Mouse (Mus musculus) neural tube, embryonic 15.5 days (tissue): ENCODE data around the gene Tmem215. TPM values are rescaled to one million over a fixed set of nuclear protein-coding genes. Genes with fewer than 3 reads are reported as not detected.

Experiments used
- ATAC-seq: fragments of 200-750 bp; cut with Nextera tagmentation; 2 replicates; pipeline ENCODE4 v1.8.0; 2017; ENCODE audit warnings: mild to moderate bottlenecking, moderate TSS enrichment, moderate library complexity; ENCODE audit not compliant: low FRiP score
- H3K27ac ChIP-seq: fragments of 300-500 bp; sonication (generic); replicated peaks from 2 replicates; pipeline ENCODE4 v1.5.1; 2015; ENCODE audit warnings: mild to moderate bottlenecking, inconsistent platforms
- H3K27me3 ChIP-seq: fragments of 300-500 bp; sonication (generic); replicated peaks from 2 replicates; pipeline ENCODE4 v1.6.1; 2015; ENCODE audit warnings: inconsistent platforms
- H3K36me3 ChIP-seq: fragments of 300-500 bp; sonication (generic); 2 replicates; pipeline ENCODE4 v1.6.1; 2015; ENCODE audit warnings: inconsistent platforms
- H3K4me1 ChIP-seq: fragments of 300-500 bp; sonication (generic); 2 replicates; pipeline ENCODE4 v1.6.1; 2015; ENCODE audit warnings: inconsistent platforms
- H3K4me2 ChIP-seq: fragments of 300-500 bp; sonication (generic); 2 replicates; pipeline ENCODE4 v1.6.1; 2015; ENCODE audit warnings: inconsistent platforms, mild to moderate bottlenecking, moderate library complexity
- H3K4me3 ChIP-seq: fragments of 300-500 bp; sonication (generic); replicated peaks from 2 replicates; pipeline ENCODE4 v1.5.1; 2015; ENCODE audit warnings: mild to moderate bottlenecking, inconsistent platforms
- H3K9ac ChIP-seq: fragments of 300-500 bp; sonication (generic); replicated peaks from 2 replicates; pipeline ENCODE4 v1.6.1; 2015; ENCODE audit warnings: mild to moderate bottlenecking, inconsistent platforms
- H3K9me3 ChIP-seq: fragments of 300-500 bp; sonication (generic); replicated peaks from 2 replicates; pipeline ENCODE4 v1.6.1; 2016; ENCODE audit warnings: inconsistent platforms
- WGBS: fragments of 180-500 bp; shearing (Covaris S2); methylation state at CpG from one replicate; pipeline ENCODE4 v1.1.7; 2015; ENCODE audit warnings: mixed read lengths; 5-methylcytosine and 5-hydroxymethylcytosine counted together
- polyA plus RNA-seq: library from polyadenylated mRNA; unstranded; fragments of >200 nt; fragmentation: Nextera tagmentation; extraction: Ambion mirVana; gene quantifications from 2 replicates; pipeline ENCODE4 v1.2.1, GENCODE M21; 2015

The Tmem215 gene
- polyA plus RNA-seq: 2.0 and 2.6 TPM in 2 replicates

DNA sequence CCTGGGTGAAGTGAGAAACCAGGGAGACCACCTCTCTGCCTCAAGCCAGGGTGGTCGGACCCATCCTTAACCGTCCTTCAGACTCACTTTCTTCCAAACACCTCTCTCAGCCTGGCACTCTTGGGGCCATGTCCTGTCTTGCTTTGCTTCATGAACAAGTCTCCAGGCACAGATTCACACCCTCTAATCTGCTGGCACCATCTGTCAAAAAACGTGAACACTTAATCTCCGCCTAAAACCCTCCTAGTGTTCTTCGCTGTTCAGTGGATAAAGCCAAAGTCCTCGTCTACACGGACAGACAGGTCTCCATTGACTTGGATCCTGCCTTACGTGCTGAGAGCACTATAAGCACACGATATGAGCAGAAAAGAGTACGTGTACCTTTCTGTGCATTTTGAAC lies at the start of gene Tmem215:
Tmem215 (plus strand) TSS at position 301 of the 400 bp plus-strand sequence.
- Histone ChIP-seq H3K27me3 (peaks cover 16% of the 10 kb centered on the region), H3K36me3 (no peaks in the 10 kb centered on the region), H3K4me1 (peaks cover 9% of the 10 kb centered on the region), H3K9me3 (no peaks in the 10 kb centered on the region), H3K4me2 (peak within 1 kb of the TSS; percentile 95), H3K4me3 (peak within 1 kb of the TSS; percentile 53), H3K27ac (no peak within 1 kb of the TSS), H3K9ac (peak within 1 kb of the TSS; percentile 54)
- ATAC-seq: no peak
- WGBS: 88% methylated on average over 10 of the region's 10 CpGs

- Histone ChIP-seq H3K27me3 (no peaks in the 10 kb centered on the region), H3K4me3 (no peak overlapping the region), H3K9me3 (peaks cover 3% of the 10 kb centered on the region; the same call in 1 of the 2 replicates), H3K4me1 (no peaks in the 10 kb centered on the region), H3K27ac (no peak overlapping the region), H3K36me3 (no peaks in the 10 kb centered on the region), H3K4me2 (no peak overlapping the region), H3K9ac (no peak overlapping the region)
- 87% methylated on average over 5 of the region's 5 CpGs for WGBS
- no peak for ATAC-seq
These were observed 40.1 kb upstream of the Tmem215 start for GRCm38 (mm10) chr4:40431916-40432315.

DNA sequence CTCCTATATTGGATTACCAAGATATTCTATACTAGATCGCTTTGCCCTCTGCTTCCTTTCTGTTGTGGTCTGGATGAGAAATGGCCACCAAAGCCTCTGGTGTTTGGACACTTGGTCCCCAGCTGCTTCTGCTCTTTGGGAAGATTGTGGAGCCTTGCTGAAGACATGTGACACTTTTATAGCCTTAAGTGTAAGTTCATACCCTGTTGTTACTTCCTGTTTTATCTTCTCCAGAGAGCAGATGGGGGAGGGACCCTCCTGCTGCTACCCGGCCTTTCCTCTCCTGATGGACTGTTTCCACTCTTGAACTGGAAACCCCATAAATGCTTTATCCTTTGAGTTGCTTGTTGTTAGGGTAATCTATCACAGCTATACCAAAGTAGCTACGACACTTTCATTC lies 38.6 kb upstream of the Tmem215 start:
- Histone ChIP-seq H3K4me3 (no peak overlapping the region), H3K27me3 (no peaks in the 10 kb centered on the region), H3K4me1 (no peaks in the 10 kb centered on the region), H3K4me2 (no peak overlapping the region), H3K9ac (no peak overlapping the region), H3K9me3 (peaks cover 3% of the 10 kb centered on the region; the same call in 1 of the 2 replicates), H3K36me3 (no peaks in the 10 kb centered on the region), H3K27ac (no peak overlapping the region)
- no peak for ATAC-seq
- 68% methylated on average over 3 of the region's 3 CpGs for WGBS

GRCm38 (mm10) chr4:40434388-40434787 lies 37.6 kb upstream of the Tmem215 start:
- WGBS: 67% methylated on average over 1 of the region's 1 CpGs
- Histone ChIP-seq H3K4me1 (no peaks in the 10 kb centered on the region), H3K4me3 (no peak overlapping the region), H3K36me3 (no peaks in the 10 kb centered on the region), H3K27me3 (no peaks in the 10 kb centered on the region), H3K27ac (no peak overlapping the region), H3K4me2 (no peak overlapping the region), H3K9me3 (peaks cover 3% of the 10 kb centered on the region; the same call in 1 of the 2 replicates), H3K9ac (no peak overlapping the region)
- ATAC-seq: no peak

DNA sequence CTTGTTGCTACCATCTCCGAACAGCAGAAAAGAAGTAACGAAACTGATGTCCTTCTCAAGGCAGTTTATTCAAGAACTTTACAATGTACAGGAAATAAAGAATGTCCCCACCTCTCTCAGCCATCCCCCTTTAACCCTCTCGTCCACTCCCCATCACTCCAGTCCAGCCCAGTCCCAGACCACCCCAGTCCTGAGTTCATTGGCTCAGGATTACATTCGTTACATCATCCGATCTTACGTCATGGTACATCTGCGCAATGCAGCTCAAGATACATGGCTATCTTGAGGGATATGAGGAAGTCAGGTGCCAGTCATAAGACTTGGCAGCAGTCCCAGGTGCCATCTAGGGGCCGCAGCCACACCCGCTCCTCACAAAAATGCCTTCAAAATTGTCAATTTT lies 28.4 kb upstream of the Tmem215 start:
- no peak overlapping the region for H3K27ac ChIP-seq
- H3K9ac ChIP-seq: no peak overlapping the region
- H3K9me3 ChIP-seq: no peaks in the 10 kb centered on the region
- H3K27me3 ChIP-seq: no peaks in the 10 kb centered on the region
- H3K4me3 ChIP-seq: no peak overlapping the region
- 95% methylated on average over 9 of the region's 9 CpGs for WGBS
- ATAC-seq: no peak
- no peak overlapping the region for H3K4me2 ChIP-seq
- no peaks in the 10 kb centered on the region for H3K36me3 ChIP-seq
- no peaks in the 10 kb centered on the region for H3K4me1 ChIP-seq

GRCm38 (mm10) chr4:40472700-40473530 lies 935 bp downstream of the Tmem215 start:
- 4% methylated on average over 54 of the region's 55 CpGs for WGBS
- Histone ChIP-seq H3K9ac (peak overlapping the region; percentile 54), H3K9me3 (no peaks in the 10 kb centered on the region), H3K27ac (no peak overlapping the region), H3K36me3 (no peaks in the 10 kb centered on the region), H3K27me3 (peaks cover 16% of the 10 kb centered on the region), H3K4me2 (peak overlapping the region; percentile 95), H3K4me3 (peak overlapping the region; percentile 53), H3K4me1 (peaks cover 9% of the 10 kb centered on the region)
- ATAC-seq: peak; percentile 92

DNA sequence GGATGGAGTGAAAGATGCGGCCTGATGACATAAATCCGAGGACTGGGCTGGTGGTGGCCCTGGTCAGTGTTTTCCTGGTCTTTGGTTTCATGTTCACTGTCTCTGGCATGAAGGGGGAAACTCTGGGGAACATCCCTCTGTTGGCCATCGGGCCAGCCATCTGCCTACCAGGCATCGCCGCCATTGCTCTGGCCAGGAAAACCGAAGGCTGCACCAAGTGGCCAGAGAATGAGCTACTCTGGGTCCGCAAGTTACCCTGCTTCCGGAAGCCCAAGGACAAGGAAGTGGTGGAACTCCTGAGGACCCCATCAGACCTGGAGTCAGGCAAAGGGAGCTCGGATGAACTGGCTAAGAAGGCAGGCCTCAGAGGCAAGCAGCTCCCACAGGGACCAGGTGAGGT lies 1.9 kb downstream of the Tmem215 start:
- Histone ChIP-seq H3K27me3 (peaks cover 16% of the 10 kb centered on the region), H3K9me3 (no peaks in the 10 kb centered on the region), H3K9ac (no peak overlapping the region), H3K4me1 (peaks cover 9% of the 10 kb centered on the region), H3K4me2 (peak overlapping the region; percentile 95), H3K36me3 (no peaks in the 10 kb centered on the region), H3K4me3 (no peak overlapping the region), H3K27ac (no peak overlapping the region)
- 82% methylated on average over 9 of the region's 9 CpGs for WGBS
- no peak for ATAC-seq

DNA sequence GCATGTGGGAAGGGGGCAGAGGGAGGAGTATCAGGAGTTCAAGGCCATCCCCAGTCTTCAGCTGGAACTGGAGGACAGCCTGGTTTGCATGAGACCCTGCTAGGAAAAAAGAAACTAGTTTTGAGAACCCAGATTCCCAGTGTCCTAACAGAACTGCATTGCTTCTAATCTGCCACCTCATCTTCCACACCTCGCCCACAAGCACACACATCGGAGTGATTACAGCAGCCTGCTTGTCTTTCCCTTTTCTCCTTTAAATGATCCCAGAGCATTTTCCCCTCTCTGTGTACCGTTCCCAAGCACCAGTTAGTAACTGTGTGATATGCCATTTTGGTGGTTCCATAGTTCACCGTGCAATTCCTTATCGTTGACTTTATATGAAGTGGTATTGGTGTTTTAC lies 6.0 kb downstream of the Tmem215 start:
- Histone ChIP-seq H3K4me1 (peaks cover 4% of the 10 kb centered on the region), H3K27ac (no peak overlapping the region), H3K9me3 (no peaks in the 10 kb centered on the region), H3K4me2 (no peak overlapping the region), H3K36me3 (no peaks in the 10 kb centered on the region), H3K4me3 (no peak overlapping the region), H3K27me3 (peaks cover 6% of the 10 kb centered on the region; the same call in 1 of the 2 replicates), H3K9ac (no peak overlapping the region)
- WGBS: 91% methylated on average over 5 of the region's 5 CpGs
- ATAC-seq: no peak

- Histone ChIP-seq H3K4me2 (no peak overlapping the region), H3K27me3 (no peaks in the 10 kb centered on the region), H3K4me1 (no peaks in the 10 kb centered on the region), H3K9ac (no peak overlapping the region), H3K9me3 (no peaks in the 10 kb centered on the region), H3K27ac (no peak overlapping the region), H3K36me3 (no peaks in the 10 kb centered on the region), H3K4me3 (no peak overlapping the region)
- 70% methylated on average over 6 of the region's 6 CpGs for WGBS
- ATAC-seq: no peak
These were observed 14.6 kb downstream of the Tmem215 start for GRCm38 (mm10) chr4:40486546-40486945.

- Histone ChIP-seq H3K9me3 (no peaks in the 10 kb centered on the region), H3K9ac (no peak overlapping the region), H3K4me2 (no peak overlapping the region), H3K36me3 (no peaks in the 10 kb centered on the region), H3K4me3 (no peak overlapping the region), H3K4me1 (no peaks in the 10 kb centered on the region), H3K27ac (no peak overlapping the region), H3K27me3 (no peaks in the 10 kb centered on the region)
- no peak for ATAC-seq
- WGBS: 87% methylated on average over 8 of the region's 8 CpGs
These were observed 19.8 kb downstream of the Tmem215 start for GRCm38 (mm10) chr4:40491731-40492130.

GRCm38 (mm10) chr4:40496354-40496753 lies 24.4 kb downstream of the Tmem215 start:
- no peaks in the 10 kb centered on the region for H3K27me3 ChIP-seq
- H3K4me3 ChIP-seq: no peak overlapping the region
- 81% methylated on average over 6 of the region's 6 CpGs for WGBS
- no peak overlapping the region for H3K9ac ChIP-seq
- H3K4me1 ChIP-seq: 0 out of 2 replicates have a peak, but pooled peaks cover 4% of the 10 kb centered on the region
- ATAC-seq: no peak
- H3K4me2 ChIP-seq: no peak overlapping the region
- H3K9me3 ChIP-seq: no peaks in the 10 kb centered on the region
- no peaks in the 10 kb centered on the region for H3K36me3 ChIP-seq
- no peak overlapping the region for H3K27ac ChIP-seq

- no peak overlapping the region for H3K27ac ChIP-seq
- H3K4me3 ChIP-seq: no peak overlapping the region
- H3K36me3 ChIP-seq: no peaks in the 10 kb centered on the region
- no peaks in the 10 kb centered on the region for H3K27me3 ChIP-seq
- 0 out of 2 replicates have a peak, but pooled peaks cover 4% of the 10 kb centered on the region for H3K4me1 ChIP-seq
- no peak overlapping the region for H3K9ac ChIP-seq
- ATAC-seq: no peak
- H3K4me2 ChIP-seq: no peak overlapping the region
- no peaks in the 10 kb centered on the region for H3K9me3 ChIP-seq
- over 99% methylated on average over 5 of the region's 5 CpGs for WGBS
These were observed 24.8 kb downstream of the Tmem215 start for GRCm38 (mm10) chr4:40496828-40497227.
